Mouse (Mus musculus): ENCODE measurements at regions not wholly inside any gene's neighbourhood (a gene's known extent, or its start where the extent isn't known, plus 50 kb on each side); places are given as distances from the start of the nearest gene placed in this dataset.
"Not testable (repeated sequence)": the region's sequence is repeated elsewhere in the genome, so short reads cannot be mapped to it uniquely, and the experiment has no call there.

DNA sequence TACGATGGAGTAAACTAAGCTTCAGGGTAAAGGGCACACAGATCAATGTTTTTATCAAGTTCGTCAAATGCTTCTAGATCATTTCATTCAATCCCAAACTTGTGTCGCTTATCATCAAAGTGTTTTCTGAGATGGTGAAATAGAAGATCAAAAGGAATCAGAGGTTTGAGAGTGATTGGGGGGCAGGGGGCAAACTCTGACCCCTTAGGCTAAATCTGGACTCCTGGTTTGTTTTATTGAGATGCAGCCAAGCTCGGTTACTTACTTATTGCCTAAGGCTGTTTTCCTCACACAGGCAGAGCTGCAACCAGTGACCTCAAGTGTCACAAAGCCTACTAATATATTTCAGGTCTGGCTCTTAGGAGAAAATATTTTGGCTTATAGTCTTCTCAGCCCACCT is 94.3 kb downstream of the Dusp6 start:
- H3K36me3 ChIP-seq (ENCODE audit: control insufficient read depth, insufficient read depth, low read length): no peaks in the 10 kb centered on the region
- no peaks in the 10 kb centered on the region for H3K9me3 ChIP-seq (ENCODE audit: control insufficient read depth, low read length)
- ATAC-seq (ENCODE audit: insufficient read depth, low FRiP score, low TSS enrichment) (no peak), DNase-seq (ENCODE audit: low spot score) (no peak)
- H3K27ac ChIP-seq (ENCODE audit: low read depth, low read length): no peak overlapping the region
- no peak overlapping the region for H3K9ac ChIP-seq (ENCODE audit: low read length)
- H3K4me2 ChIP-seq (ENCODE audit: low read depth): no peak overlapping the region
- H3K4me1 ChIP-seq (ENCODE audit: control insufficient read depth, insufficient read depth, low read length): peaks cover 8% of the 10 kb centered on the region
- no peak overlapping the region for H3K4me3 ChIP-seq (ENCODE audit: low read depth, low read length)
- no peaks in the 10 kb centered on the region for H3K27me3 ChIP-seq (ENCODE audit: control insufficient read depth, insufficient read depth, low read length)
- 81% methylated on average over 4 of the region's 4 CpGs for WGBS

DNA sequence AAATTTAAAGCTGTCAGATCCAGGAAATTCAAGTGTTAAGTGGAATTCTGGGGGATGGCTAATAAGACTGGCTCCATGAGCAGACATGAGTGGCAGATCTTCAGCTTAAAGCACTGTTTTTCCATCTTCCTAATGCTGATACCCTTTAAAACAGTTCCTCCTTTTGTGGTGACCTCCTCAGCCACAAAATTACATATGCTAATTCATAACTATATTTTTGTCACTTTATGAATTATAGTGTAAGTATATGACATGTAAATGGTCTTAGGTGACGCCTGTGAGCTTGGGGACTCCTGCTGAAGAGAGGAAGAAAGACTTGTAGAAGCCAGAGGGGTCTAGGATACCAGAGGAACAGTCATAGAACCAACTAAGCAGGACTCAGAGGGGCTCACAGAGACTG is 95.2 kb downstream of the Dusp6 start:
- DNase-seq (ENCODE audit: low spot score) (no peak), ATAC-seq (ENCODE audit: insufficient read depth, low FRiP score, low TSS enrichment) (no peak)
- no peaks in the 10 kb centered on the region for H3K27me3 ChIP-seq (ENCODE audit: control insufficient read depth, insufficient read depth, low read length)
- no peak overlapping the region for H3K4me3 ChIP-seq (ENCODE audit: low read depth, low read length)
- H3K4me1 ChIP-seq (ENCODE audit: control insufficient read depth, insufficient read depth, low read length): peaks cover 8% of the 10 kb centered on the region
- H3K27ac ChIP-seq (ENCODE audit: low read depth, low read length): no peak overlapping the region
- 82% methylated on average over 1 of the region's 1 CpGs for WGBS
- no peak overlapping the region for H3K4me2 ChIP-seq (ENCODE audit: low read depth)
- no peaks in the 10 kb centered on the region for H3K36me3 ChIP-seq (ENCODE audit: control insufficient read depth, insufficient read depth, low read length)
- no peaks in the 10 kb centered on the region for H3K9me3 ChIP-seq (ENCODE audit: control insufficient read depth, low read length)
- no peak overlapping the region for H3K9ac ChIP-seq (ENCODE audit: low read length)

DNA sequence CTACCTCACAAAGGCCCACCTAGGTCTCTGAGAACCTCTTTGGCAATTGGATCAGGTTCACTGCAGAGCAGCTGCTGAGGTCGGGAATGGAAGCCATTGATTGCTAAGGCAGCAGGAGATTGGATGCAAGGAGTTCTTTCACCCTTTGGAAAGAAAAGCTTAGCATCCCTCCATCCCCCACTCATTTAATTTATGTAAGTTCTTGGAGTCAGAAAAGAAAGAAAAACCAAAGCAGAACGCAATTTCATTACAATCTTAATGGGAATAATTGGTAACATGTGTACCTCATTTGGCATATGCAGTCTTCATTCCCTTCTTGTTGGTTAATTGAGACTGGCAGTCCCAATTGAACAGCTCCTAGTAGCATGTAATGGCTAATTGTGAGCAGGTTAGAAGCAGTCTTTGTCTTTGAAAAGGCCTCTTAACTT is 96.4 kb downstream of the Dusp6 start:
- Histone ChIP-seq H3K27me3 (ENCODE audit: control insufficient read depth, insufficient read depth, low read length) (no peaks in the 10 kb centered on the region), H3K4me3 (ENCODE audit: low read depth, low read length) (no peak overlapping the region), H3K4me1 (ENCODE audit: control insufficient read depth, insufficient read depth, low read length) (no peaks in the 10 kb centered on the region), H3K9me3 (ENCODE audit: control insufficient read depth, low read length) (no peaks in the 10 kb centered on the region), H3K9ac (ENCODE audit: low read length) (no peak overlapping the region), H3K4me2 (ENCODE audit: low read depth) (no peak overlapping the region), H3K36me3 (ENCODE audit: control insufficient read depth, insufficient read depth, low read length) (no peaks in the 10 kb centered on the region), H3K27ac (ENCODE audit: low read depth, low read length) (no peak overlapping the region)
- DNase-seq (ENCODE audit: low spot score): no peak
- 51% methylated on average over 2 of the region's 2 CpGs for WGBS
- no peak for ATAC-seq (ENCODE audit: insufficient read depth, low FRiP score, low TSS enrichment)

DNA sequence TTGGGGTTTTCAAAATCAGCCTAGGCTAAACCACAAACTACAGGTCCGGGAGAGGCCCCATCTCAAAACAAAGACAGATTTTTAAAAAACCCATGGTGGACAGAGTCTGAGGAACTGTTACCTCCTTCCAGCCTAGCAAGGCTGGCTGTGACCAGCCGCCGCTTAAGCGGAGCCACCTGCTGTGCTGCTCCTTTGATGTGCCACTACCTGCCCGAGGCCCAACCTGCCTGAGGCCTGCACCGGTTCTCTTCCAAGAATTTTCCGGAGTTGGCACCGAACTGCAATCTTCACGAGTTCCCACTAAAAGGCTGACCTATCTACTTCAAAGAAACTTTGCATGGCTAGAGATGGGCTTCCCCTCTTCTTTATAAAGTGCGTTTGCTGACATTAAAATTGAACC is 97.6 kb downstream of the Dusp6 start:
- H3K4me1 ChIP-seq (ENCODE audit: control insufficient read depth, insufficient read depth, low read length); H3K9me3 ChIP-seq (ENCODE audit: control insufficient read depth, low read length); H3K4me2 ChIP-seq (ENCODE audit: low read depth); H3K36me3 ChIP-seq (ENCODE audit: control insufficient read depth, insufficient read depth, low read length); H3K27ac ChIP-seq (ENCODE audit: low read depth, low read length); ATAC-seq (ENCODE audit: insufficient read depth, low FRiP score, low TSS enrichment); H3K4me3 ChIP-seq (ENCODE audit: low read depth, low read length); DNase-seq (ENCODE audit: low spot score); H3K27me3 ChIP-seq (ENCODE audit: control insufficient read depth, insufficient read depth, low read length); H3K9ac ChIP-seq (ENCODE audit: low read length): not testable (repeated sequence)
- WGBS: 54% methylated on average over 10 of the region's 10 CpGs

DNA sequence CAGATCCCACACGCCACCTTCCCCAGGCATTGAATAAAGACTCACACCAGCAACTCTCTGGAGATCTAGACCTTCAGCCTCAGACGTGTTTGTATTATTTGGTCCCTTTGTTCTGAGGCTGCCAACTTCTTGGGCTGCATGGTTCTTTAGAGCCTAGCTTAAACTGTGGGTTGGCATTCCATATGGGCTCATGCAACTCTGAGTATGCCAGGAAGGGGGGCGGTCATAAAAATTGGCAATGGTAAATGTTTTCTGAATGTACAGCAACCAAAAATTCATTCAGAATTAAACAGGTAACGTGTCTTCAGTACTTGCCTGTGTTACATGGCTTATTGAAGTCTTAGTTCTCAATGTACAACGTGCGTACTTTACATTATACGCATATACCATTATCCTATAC is 103.1 kb downstream of the Dusp6 start:
- no peak overlapping the region for H3K27ac ChIP-seq (ENCODE audit: low read depth, low read length)
- H3K36me3 ChIP-seq (ENCODE audit: control insufficient read depth, insufficient read depth, low read length): no peaks in the 10 kb centered on the region
- no peak overlapping the region for H3K9ac ChIP-seq (ENCODE audit: low read length)
- H3K4me3 ChIP-seq (ENCODE audit: low read depth, low read length): no peak overlapping the region
- ATAC-seq (ENCODE audit: insufficient read depth, low FRiP score, low TSS enrichment) (no peak), DNase-seq (ENCODE audit: low spot score) (no peak)
- H3K9me3 ChIP-seq (ENCODE audit: control insufficient read depth, low read length): no peaks in the 10 kb centered on the region
- WGBS: 87% methylated on average over 7 of the region's 7 CpGs
- no peaks in the 10 kb centered on the region for H3K4me1 ChIP-seq (ENCODE audit: control insufficient read depth, insufficient read depth, low read length)
- H3K4me2 ChIP-seq (ENCODE audit: low read depth): no peak overlapping the region
- no peaks in the 10 kb centered on the region for H3K27me3 ChIP-seq (ENCODE audit: control insufficient read depth, insufficient read depth, low read length)

DNA sequence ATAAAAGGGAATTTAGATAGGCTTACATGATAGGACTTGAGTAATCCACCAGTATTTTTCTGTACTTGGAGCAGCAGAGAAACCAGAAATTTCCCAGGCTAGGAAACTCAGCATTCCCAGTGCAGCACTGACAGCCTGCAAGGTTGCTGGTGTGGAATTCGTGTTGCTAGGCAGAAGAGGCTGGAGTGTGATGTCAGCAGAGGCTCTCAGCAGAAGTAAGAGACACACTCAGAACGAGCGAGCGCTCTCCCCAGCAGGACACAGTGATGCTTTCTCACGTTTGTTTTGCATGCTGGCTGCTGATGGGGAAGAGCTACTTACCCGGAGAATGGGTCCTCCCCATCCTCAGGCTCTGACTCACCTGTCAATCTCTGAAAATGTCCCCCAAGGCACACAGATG is 104.7 kb downstream of the Dusp6 start:
- 46% methylated on average over 6 of the region's 6 CpGs for whole genome bisulfite sequencing
- no peak overlapping the region for H3K4me2 ChIP-seq (ENCODE audit: low read depth)
- H3K4me3 ChIP-seq (ENCODE audit: low read depth, low read length): no peak overlapping the region
- no peak for ATAC-seq (ENCODE audit: insufficient read depth, low FRiP score, low TSS enrichment)
- no peak for DNase-seq (ENCODE audit: low spot score)
- H3K27ac ChIP-seq (ENCODE audit: low read depth, low read length): no peak overlapping the region
- H3K9ac ChIP-seq (ENCODE audit: low read length): no peak overlapping the region; the same call in 1 of the 2 replicates
- H3K9me3 ChIP-seq (ENCODE audit: control insufficient read depth, low read length): no peaks in the 10 kb centered on the region
- H3K36me3 ChIP-seq (ENCODE audit: control insufficient read depth, insufficient read depth, low read length): no peaks in the 10 kb centered on the region
- H3K4me1 ChIP-seq (ENCODE audit: control insufficient read depth, insufficient read depth, low read length): no peaks in the 10 kb centered on the region
- no peaks in the 10 kb centered on the region for H3K27me3 ChIP-seq (ENCODE audit: control insufficient read depth, insufficient read depth, low read length)

DNA sequence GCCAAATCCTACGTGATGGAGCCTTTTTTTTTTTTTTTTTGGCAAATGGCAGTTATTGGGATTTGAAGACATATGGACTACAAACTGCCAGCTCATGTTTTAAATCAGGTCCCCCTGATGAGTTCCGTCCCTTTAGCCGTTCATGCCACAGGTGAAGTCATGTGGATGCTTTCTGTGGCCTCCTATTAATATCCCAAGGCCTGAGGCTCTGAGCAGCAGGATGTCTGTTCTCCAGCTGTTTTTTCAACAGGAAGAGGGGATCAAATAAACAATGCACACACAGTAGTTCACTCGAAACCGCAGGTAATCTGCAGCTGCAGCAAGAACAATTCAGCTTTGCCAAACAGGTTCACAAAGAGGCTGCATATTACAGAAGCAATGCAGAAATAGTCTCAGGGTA is 112.1 kb downstream of the Dusp6 start:
- 55% methylated on average over 5 of the region's 5 CpGs for WGBS
- Histone ChIP-seq H3K9ac (ENCODE audit: low read length) (no peak overlapping the region), H3K4me3 (ENCODE audit: low read depth, low read length) (no peak overlapping the region), H3K27ac (ENCODE audit: low read depth, low read length) (no peak overlapping the region), H3K9me3 (ENCODE audit: control insufficient read depth, low read length) (no peaks in the 10 kb centered on the region), H3K4me1 (ENCODE audit: control insufficient read depth, insufficient read depth, low read length) (no peaks in the 10 kb centered on the region), H3K4me2 (ENCODE audit: low read depth) (no peak overlapping the region), H3K27me3 (ENCODE audit: control insufficient read depth, insufficient read depth, low read length) (no peaks in the 10 kb centered on the region), H3K36me3 (ENCODE audit: control insufficient read depth, insufficient read depth, low read length) (no peaks in the 10 kb centered on the region)
- ATAC-seq (ENCODE audit: insufficient read depth, low FRiP score, low TSS enrichment) (no peak), DNase-seq (ENCODE audit: low spot score) (no peak)

DNA sequence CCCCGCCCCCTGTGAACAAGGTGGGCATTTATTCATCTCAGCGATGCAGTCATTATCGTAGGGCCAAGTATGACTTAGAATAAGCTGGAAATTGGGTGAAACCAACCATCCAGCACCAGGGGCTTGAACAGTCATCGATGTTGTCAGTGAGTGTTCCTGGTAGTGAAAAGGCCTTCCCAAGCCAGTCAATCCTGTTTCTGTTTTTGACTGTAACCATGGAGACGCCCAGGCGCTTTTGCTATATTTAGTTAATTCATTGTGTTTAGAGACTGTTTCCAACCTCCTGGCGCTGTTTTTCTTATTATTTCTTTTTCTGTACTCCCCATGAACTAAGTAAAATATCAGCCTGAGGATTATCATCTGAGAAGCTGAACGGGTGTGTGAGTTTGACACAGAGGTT is 113.4 kb downstream of the Dusp6 start:
- 82% methylated on average over 8 of the region's 8 CpGs for WGBS
- DNase-seq (ENCODE audit: low spot score): no peak

DNA sequence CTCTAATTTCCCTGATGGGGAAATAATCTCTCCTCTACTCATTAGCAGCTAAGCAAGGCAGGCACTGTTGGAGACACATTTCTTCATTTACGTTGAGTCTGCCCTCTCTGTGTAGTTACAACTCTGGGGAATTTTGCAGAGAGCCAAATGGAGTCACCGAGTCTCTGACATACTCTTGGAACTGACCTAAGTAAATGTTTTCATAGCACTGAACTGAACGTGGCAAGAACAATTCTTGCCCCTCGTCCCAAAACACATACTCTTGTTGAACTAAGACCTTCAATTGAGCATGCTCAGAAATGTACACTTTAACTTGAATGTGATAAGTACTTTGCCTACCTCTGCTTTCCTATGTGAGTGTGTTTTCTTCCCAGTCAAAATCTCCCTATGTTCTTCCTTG is 114.5 kb downstream of the Dusp6 start:
- Histone ChIP-seq H3K36me3 (ENCODE audit: control insufficient read depth, insufficient read depth, low read length) (no peaks in the 10 kb centered on the region), H3K4me2 (ENCODE audit: low read depth) (no peak overlapping the region), H3K9ac (ENCODE audit: low read length) (no peak overlapping the region), H3K27ac (ENCODE audit: low read depth, low read length) (no peak overlapping the region), H3K4me1 (ENCODE audit: control insufficient read depth, insufficient read depth, low read length) (no peaks in the 10 kb centered on the region), H3K9me3 (ENCODE audit: control insufficient read depth, low read length) (no peaks in the 10 kb centered on the region), H3K27me3 (ENCODE audit: control insufficient read depth, insufficient read depth, low read length) (no peaks in the 10 kb centered on the region), H3K4me3 (ENCODE audit: low read depth, low read length) (no peak overlapping the region)
- WGBS: 69% methylated on average over 4 of the region's 4 CpGs
- DNase-seq (ENCODE audit: low spot score): no peak
- no peak for ATAC-seq (ENCODE audit: insufficient read depth, low FRiP score, low TSS enrichment)

More for the DNA sequence above, 113.4 kb downstream of the Dusp6 start:
- H3K9me3 ChIP-seq (ENCODE audit: control insufficient read depth, low read length): no peaks in the 10 kb centered on the region
- no peaks in the 10 kb centered on the region for H3K4me1 ChIP-seq (ENCODE audit: control insufficient read depth, insufficient read depth, low read length)
- H3K27me3 ChIP-seq (ENCODE audit: control insufficient read depth, insufficient read depth, low read length): no peaks in the 10 kb centered on the region
- H3K27ac ChIP-seq (ENCODE audit: low read depth, low read length): no peak overlapping the region
- no peak overlapping the region for H3K9ac ChIP-seq (ENCODE audit: low read length)
- ATAC-seq (ENCODE audit: insufficient read depth, low FRiP score, low TSS enrichment): no peak
- no peaks in the 10 kb centered on the region for H3K36me3 ChIP-seq (ENCODE audit: control insufficient read depth, insufficient read depth, low read length)
- no peak overlapping the region for H3K4me2 ChIP-seq (ENCODE audit: low read depth)
- no peak overlapping the region for H3K4me3 ChIP-seq (ENCODE audit: low read depth, low read length)
